Mouse (Mus musculus): Measurements from ENCODE around the gene Atp5h.

- TF ChIP-seq POLR2A (IDR thresholded peaks at IDR 0.05; ENCODE audit: low read depth, low read length): no peak
- peak; percentile 55; the same call in 1 of the 2 replicates for TF ChIP-seq CTCF (IDR thresholded peaks at IDR 0.05; ENCODE audit: extremely low read depth, insufficient read length, insufficient replicate concordance, low read depth, low read length)
Observed at GRCm38 (mm10) chr11:115455619-115456018, 35.9 kb upstream of the Atp5h start.

All from small intestine, adult 2 months (tissue).